Mouse (Mus musculus): Measurements from ENCODE around the gene Otud4. TPM values are rescaled to one million over a fixed set of nuclear protein-coding genes. Genes with fewer than 3 reads are reported as not detected.

The Otud4 gene
- total RNA-seq, 1 experiment from 2014 or later: 47.6 TPM

Other genes starting within 250 kb of the Otud4 start
- gene Smad1, start 240.1 kb upstream of the Otud4 start, total RNA-seq (2021): 30.6 and 42.4 TPM in 2 replicates
- 83.7 and 85.8 TPM in 2 replicates for gene Abce1, start 72.1 kb downstream of the Otud4 start, total RNA-seq (2021)
- 12.9 and 14.4 TPM in 2 replicates for gene Anapc10, start 72.2 kb downstream of the Otud4 start, total RNA-seq (2021)

Data from adrenal gland, postnatal 14 days (tissue).